Mouse (Mus musculus): ENCODE measurements around the gene Stk39.

Gene Stk39

GRCm38 (mm10) chr2:68382394-68383059 is 89.5 kb downstream of the Stk39 start:
- DNase-seq (ENCODE audit: low spot score in 2 of 2) = no peak

GRCm38 (mm10) chr2:68381881-68382280 is 90.2 kb downstream of the Stk39 start:
- no peak for DNase-seq (ENCODE audit: low spot score in 2 of 2)

- DNase-seq (ENCODE audit: low spot score in 2 of 2) = no peak
Observed at GRCm38 (mm10) chr2:68381205-68381604, 90.9 kb downstream of the Stk39 start.

- DNase-seq (ENCODE audit: low spot score in 2 of 2) = no peak
Observed at GRCm38 (mm10) chr2:68379631-68380030, 92.4 kb downstream of the Stk39 start.

- DNase-seq (ENCODE audit: low spot score in 2 of 2) = no peak
Observed at GRCm38 (mm10) chr2:68378319-68378718, 93.7 kb downstream of the Stk39 start.

- no peak for DNase-seq (ENCODE audit: low spot score in 2 of 2)
Observed at GRCm38 (mm10) chr2:68377251-68377681, 94.8 kb downstream of the Stk39 start.

- DNase-seq (ENCODE audit: low spot score in 2 of 2) = no peak
Observed at GRCm38 (mm10) chr2:68376660-68377059, 95.4 kb downstream of the Stk39 start.

GRCm38 (mm10) chr2:68374202-68374601 is 97.9 kb downstream of the Stk39 start:
- no peak for DNase-seq (ENCODE audit: low spot score in 2 of 2)

GRCm38 (mm10) chr2:68371912-68372311 is 100.2 kb downstream of the Stk39 start:
- no peak for DNase-seq (ENCODE audit: low spot score in 2 of 2)

- DNase-seq (ENCODE audit: low spot score in 2 of 2) = no peak
Observed at GRCm38 (mm10) chr2:68370326-68370725, 101.7 kb downstream of the Stk39 start.

- DNase-seq (ENCODE audit: low spot score in 2 of 2) = no peak
Observed at GRCm38 (mm10) chr2:68369080-68369479, 103.0 kb downstream of the Stk39 start.

- DNase-seq (ENCODE audit: low spot score in 2 of 2) = peak; percentile 60 to 68
Observed at GRCm38 (mm10) chr2:68367944-68368343, 104.1 kb downstream of the Stk39 start.

GRCm38 (mm10) chr2:68366897-68367193 is 105.2 kb downstream of the Stk39 start:
- no peak for DNase-seq (ENCODE audit: low spot score in 2 of 2)

GRCm38 (mm10) chr2:68366091-68366896 is 105.8 kb downstream of the Stk39 start:
- DNase-seq (ENCODE audit: low spot score in 2 of 2) = no peak

- no peak for DNase-seq (ENCODE audit: low spot score in 2 of 2)
Observed at GRCm38 (mm10) chr2:68365504-68365903, 106.6 kb downstream of the Stk39 start.

GRCm38 (mm10) chr2:68364181-68364900 is 107.7 kb downstream of the Stk39 start:
- DNase-seq (ENCODE audit: low spot score in 2 of 2) = peak in 1 of 2 experiments; percentile 69

GRCm38 (mm10) chr2:68363159-68363558 is 108.9 kb downstream of the Stk39 start:
- no peak for DNase-seq (ENCODE audit: low spot score in 2 of 2)

GRCm38 (mm10) chr2:68361701-68362100 is 110.4 kb downstream of the Stk39 start:
- DNase-seq (ENCODE audit: low spot score in 2 of 2) = no peak

- DNase-seq (ENCODE audit: low spot score in 2 of 2) = peak in 1 of 2 experiments; percentile 88
Observed at GRCm38 (mm10) chr2:68350621-68351020, 121.4 kb downstream of the Stk39 start.

- peak in 1 of 2 experiments; percentile 89 for DNase-seq (ENCODE audit: low spot score in 2 of 2)
Observed at GRCm38 (mm10) chr2:68349593-68350383, 122.3 kb downstream of the Stk39 start.

- peak in 1 of 2 experiments; percentile 57 for DNase-seq (ENCODE audit: low spot score in 2 of 2)
Observed at GRCm38 (mm10) chr2:68348966-68349365, 123.1 kb downstream of the Stk39 start.

All from left cerebral cortex, adult 9 months (tissue).